Mouse (Mus musculus) bone marrow, adult 2 months (tissue): Measurements from ENCODE around the gene Jmjd6. TPM values are rescaled to one million over a fixed set of nuclear protein-coding genes. Genes with fewer than 3 reads are reported as not detected.
A peak's percentile ranks its signal among the peaks of the same experiment; 100 is the strongest.
"Not testable (repeated sequence)": the region's sequence is repeated elsewhere in the genome, so short reads cannot be mapped to it uniquely, and the experiment has no call there.

ENCODE experiments used
- H3K27ac ChIP-seq: fragments of 200-500 bp; 2 replicates; pipeline ENCODE4 v1.5.1; 2012; ENCODE audit warnings: low read depth, mild to moderate bottlenecking, control low read depth, inconsistent platforms, low read length; ENCODE audit not compliant: control insufficient read depth, poor library complexity, insufficient read depth
- H3K4me1 ChIP-seq: fragments of 200-500 bp; 2 replicates; pipeline ENCODE4 v1.6.1; 2011; ENCODE audit warnings: low read length; ENCODE audit not compliant: control insufficient read depth, insufficient read depth
- H3K4me3 ChIP-seq: fragments of 200-500 bp; replicated peaks from 2 replicates; pipeline ENCODE3; 2011; ENCODE audit warnings: mild to moderate bottlenecking, low read depth, low read length, control low read depth; ENCODE audit not compliant: control insufficient read depth
- CTCF ChIP-seq: fragments of 200-500 bp; IDR thresholded peaks from 2 replicates; pipeline ENCODE4 v1.5.1; 2011; ENCODE audit warnings: low read length, control low read depth; ENCODE audit not compliant: control insufficient read depth, insufficient read depth
- POLR2A ChIP-seq: fragments of 200-500 bp; IDR thresholded peaks from 2 replicates; pipeline ENCODE4 v1.6.1; 2011; ENCODE audit warnings: low read depth, mild to moderate bottlenecking, control low read depth, low read length, borderline replicate concordance; ENCODE audit not compliant: control insufficient read depth
- WGBS: fragments of 180-500 bp; shearing (Covaris S2); methylation state at CpG from one replicate; pipeline ENCODE4 v1.1.7; 2018; 5-methylcytosine and 5-hydroxymethylcytosine counted together
- polyA plus RNA-seq: library from polyadenylated mRNA; stranded (reverse); fragments of >200 nt; gene quantifications from 2 replicates; pipeline ENCODE4 v1.2.4, GENCODE M21; 2011; ENCODE audit warnings: low replicate concordance; ENCODE audit not compliant: missing spikeins, insufficient read depth, insufficient read length

The Jmjd6 gene
- polyA plus RNA-seq, 1 experiment: 41.8 TPM

DNA sequence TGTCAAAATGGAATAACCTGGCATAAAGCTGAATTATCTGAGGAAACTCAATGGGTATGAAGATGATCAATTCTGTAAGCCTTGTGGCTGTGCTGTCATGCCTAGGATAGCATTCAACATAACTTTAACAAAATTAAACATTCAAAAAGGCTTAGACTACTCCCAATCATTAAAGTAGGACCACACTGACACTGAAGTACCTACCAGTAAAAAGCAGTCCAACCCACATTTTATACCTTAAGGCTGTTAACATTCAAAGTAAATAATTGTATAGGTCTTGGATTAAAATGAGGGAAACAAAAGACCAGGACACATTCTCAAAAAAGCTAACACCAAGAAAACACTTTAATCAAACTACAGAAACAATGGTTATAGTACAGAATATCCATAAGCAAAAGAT is 6.3 kb upstream of the Jmjd6 start:
- no peak for TF ChIP-seq POLR2A
- TF ChIP-seq CTCF: no peak
- H3K4me3 ChIP-seq: no peak overlapping the region
- H3K27ac ChIP-seq: no peak overlapping the region
- H3K4me1 ChIP-seq: no peaks in the 10 kb centered on the region; the same call in 1 of the 2 replicates

DNA sequence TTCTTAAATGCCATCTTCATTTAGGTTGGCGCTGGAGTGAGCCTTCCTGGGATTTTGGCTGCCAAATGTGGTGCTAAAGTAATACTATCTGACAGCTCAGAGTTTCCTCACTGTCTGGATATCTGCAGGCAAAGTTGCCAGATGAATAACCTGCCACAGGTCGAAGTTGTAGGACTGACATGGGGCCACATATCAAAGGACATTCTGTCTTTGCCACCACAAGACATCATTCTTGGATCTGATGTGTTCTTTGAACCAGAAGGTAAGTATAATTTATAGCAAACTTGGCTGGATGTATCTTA is 5.6 kb upstream of the Jmjd6 start:
- not testable (repeated sequence) for H3K27ac ChIP-seq, H3K4me1 ChIP-seq, H3K4me3 ChIP-seq
- 73% methylated on average over 2 of the region's 2 CpGs for WGBS

DNA sequence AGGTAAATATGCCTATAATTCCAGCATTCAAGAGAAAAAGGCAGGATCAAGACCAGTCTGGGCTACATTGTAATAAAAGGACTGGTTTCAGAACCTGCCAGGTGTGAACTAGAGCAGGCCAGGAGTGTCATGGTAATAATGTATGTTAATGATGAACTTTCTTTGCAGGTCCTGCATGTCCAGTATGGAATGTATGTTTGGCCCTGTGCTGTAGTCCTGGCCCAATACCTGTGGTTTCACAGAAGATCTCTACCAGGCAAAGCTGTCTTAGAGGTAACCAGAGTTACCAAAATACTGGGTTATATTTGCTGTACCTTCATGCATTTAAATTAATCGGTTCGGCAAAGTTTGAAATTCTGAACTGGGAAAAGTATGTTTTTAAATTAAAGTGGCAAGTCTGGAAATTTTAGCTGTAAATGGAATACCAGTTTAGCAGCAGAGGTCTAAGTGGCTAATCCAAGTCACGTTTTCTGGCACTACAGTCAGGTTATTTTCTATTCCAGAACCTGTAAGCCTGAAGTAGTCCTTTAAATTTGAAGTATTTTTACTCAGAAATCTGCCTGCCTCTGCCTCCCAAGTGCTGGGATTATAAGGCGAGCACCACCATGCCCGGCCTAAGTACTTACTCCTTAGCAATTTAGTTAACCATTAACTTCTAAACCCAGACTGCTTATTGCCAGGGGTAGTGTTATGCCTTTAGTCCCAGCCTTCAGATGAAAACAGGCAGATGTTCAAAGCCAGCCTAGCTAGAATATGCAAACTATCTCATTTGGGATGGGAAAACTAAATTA is 5.0 kb upstream of the Jmjd6 start:
- TF ChIP-seq CTCF (no peak), POLR2A (no peak)
- Histone ChIP-seq H3K4me3 (no peak overlapping the region), H3K27ac (no peak overlapping the region), H3K4me1 (no peaks in the 10 kb centered on the region; the same call in 1 of the 2 replicates)
- 83% methylated on average over 5 of the region's 5 CpGs for WGBS

DNA sequence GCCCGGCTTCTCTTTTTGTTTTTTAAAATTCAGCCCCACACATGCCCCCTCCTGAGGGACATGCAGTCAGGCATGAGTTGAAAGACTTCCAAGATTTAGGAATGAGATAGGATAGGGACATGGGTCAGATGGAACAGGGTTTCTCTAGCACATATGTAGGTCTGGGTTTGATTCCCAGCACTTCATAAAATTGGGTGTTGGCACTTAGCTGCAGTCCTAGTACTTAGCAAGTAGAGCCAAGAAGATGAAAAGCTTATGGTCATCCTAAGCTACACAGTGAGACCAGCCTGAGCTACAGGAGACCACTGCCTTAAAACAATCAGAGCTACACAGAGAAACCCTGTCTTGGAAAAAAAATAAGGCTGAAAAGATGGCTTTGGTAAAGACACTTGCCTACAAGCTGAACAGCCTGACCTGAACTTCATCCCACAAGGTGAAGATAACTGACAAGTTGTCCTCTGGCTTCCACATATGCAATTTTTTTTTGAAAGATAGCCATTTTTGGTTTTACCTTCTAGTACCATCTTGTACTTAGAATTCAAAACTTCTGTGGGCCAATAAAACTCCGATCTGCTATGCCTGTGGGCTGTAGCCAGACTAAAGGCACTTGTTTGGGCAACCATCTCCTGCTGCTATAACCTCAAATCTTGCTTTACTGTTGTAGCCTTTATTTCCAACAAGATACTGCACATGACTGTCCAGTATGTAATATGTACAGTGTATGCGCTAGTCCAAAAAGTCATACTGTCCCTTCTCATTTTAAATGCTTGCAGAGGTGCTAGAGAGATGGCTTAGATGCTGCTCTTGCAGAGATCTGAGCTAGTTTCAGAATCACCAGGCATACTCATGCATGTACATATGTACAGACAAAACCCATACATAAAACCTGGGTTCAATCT is 4.2 kb upstream of the Jmjd6 start:
- 91% methylated on average over 3 of the region's 3 CpGs for WGBS
- H3K4me1 ChIP-seq: no peaks in the 10 kb centered on the region; the same call in 1 of the 2 replicates
- no peak overlapping the region for H3K27ac ChIP-seq
- no peak overlapping the region for H3K4me3 ChIP-seq
- TF ChIP-seq POLR2A (no peak), CTCF (no peak)

DNA sequence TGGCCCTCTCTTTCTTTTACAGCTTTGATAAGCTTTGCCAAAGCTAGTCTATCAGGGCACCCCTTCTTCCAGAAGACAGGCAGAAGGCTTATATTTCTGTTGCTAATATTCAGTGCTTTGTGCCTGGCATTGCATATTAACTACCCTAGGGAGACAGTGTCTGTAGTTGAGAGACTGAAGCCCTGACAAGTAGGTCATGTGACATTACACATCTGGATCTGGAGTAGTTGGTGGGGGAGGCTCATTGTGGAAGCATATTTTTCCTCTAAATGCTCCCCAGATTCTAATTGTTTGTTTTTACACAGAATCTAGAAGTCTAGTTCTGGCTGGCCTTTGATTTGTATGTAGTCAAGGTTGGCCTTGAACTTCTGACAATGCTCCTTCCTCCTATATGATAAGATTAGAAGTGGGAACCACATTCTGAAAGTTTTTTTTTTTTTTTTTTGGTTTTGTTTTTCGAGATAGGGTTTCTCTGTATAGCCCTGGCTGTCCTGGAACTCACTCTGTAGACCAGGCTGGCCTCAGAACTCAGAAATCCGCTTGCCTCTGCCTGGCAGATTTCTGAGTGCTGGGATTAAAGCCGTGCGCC is 3.4 kb upstream of the Jmjd6 start:
- WGBS: 69% methylated on average over 4 of the region's 4 CpGs
- TF ChIP-seq POLR2A: no peak
- no peak for TF ChIP-seq CTCF
- H3K27ac ChIP-seq: no peak overlapping the region
- H3K4me1 ChIP-seq: no peaks in the 10 kb centered on the region; the same call in 1 of the 2 replicates
- no peak overlapping the region for H3K4me3 ChIP-seq

DNA sequence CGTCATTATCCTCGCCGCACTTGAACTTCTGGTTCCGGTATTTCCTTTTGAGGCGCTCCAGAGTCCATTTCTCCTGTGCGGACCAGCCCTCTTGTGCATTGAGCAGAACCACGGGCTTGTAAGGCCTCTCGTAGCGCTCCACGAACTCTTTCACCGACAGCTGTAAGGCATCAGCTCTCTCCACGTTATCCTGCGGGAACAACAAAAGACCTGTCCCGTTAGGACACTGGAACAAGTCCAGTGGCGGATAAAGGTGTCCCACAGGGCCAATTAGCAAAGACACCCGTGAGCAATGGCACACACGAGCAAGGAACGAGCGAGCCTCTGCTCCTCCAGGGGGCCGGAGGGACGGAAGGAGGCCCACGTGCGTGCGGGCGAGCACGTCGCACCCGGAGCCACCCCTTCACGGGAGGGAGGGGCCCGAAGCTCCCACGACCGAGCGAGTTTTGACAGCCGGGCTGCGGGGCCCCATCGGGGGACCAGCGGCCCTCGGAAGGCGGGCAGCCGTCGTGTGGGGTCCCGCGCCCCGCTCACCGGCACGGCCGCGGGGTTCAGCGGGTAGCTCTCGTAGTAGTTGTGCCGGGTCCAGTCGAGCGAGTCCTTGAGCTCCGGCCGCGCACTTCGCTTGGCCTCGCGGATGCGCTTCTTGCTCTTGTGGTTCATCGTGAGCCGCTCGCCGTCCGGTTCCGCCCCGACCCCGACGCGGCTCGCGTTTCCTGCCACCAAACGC is 553 bp downstream of the Jmjd6 start:
- under 1% methylated on average over 73 of the region's 73 CpGs for WGBS
- Histone ChIP-seq H3K4me3 (peak overlapping the region; percentile 97), H3K4me1 (peaks cover 1% of the 10 kb centered on the region; the same call in 1 of the 2 replicates), H3K27ac (peak overlapping the region; percentile 95)
- 0 out of 2 replicates have a peak, but pooled peaks have one; percentile 8 for TF ChIP-seq POLR2A
- TF ChIP-seq CTCF: no peak

DNA sequence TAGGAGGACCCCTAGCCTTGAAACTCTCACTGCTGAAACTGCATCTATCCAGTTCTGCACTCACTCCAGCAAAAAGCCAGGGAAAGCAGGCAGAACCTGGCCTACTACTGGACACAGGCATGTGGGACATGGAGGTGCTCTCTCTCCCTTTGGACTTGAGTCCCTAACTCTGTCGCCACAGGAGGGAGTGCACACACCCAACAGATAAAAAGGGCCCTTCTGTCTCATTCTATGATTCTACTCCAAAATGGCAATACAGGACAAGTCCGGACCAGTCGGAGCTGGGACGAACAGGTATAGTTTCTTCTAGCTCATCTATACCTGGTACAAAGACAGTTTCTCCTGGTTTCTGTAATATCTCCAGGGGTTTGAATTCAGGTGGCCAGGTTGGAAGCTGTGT is 2.5 kb downstream of the Jmjd6 start:
- Histone ChIP-seq H3K4me3 (no peak overlapping the region), H3K4me1 (peaks cover 1% of the 10 kb centered on the region; the same call in 1 of the 2 replicates), H3K27ac (no peak overlapping the region)
- TF ChIP-seq POLR2A (no peak), CTCF (no peak)
- WGBS: 88% methylated on average over 4 of the region's 4 CpGs

DNA sequence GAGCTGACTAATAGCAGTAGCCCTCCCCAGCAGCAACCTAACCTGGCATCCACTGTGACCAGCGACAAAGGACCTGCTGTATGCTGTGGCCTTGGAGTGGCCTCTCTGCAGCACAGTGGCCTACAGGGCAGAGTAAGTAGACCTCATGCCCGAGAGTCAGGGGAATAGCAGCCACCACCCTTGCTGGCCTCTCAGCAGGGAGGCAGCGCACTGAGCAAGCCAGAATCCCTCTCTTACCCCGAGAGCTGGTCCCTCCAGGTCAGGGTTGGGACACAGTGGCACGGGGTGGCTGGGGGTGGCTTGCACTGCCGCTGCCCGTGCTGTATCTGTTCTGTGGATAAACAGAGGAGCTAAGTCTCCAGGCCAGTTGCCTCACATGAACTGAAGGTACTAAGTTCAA is 3.6 kb downstream of the Jmjd6 start:
- peaks cover 1% of the 10 kb centered on the region; the same call in 1 of the 2 replicates for H3K4me1 ChIP-seq
- 88% methylated on average over 7 of the region's 7 CpGs for WGBS
- TF ChIP-seq CTCF (no peak), POLR2A (no peak)
- H3K4me3 ChIP-seq: no peak overlapping the region
- H3K27ac ChIP-seq: no peak overlapping the region
